Mouse (Mus musculus): ENCODE data around the gene Gm21304.
"Not testable (repeated sequence)": the region's sequence is repeated elsewhere in the genome, so short reads cannot be mapped to it uniquely, and the experiment has no call there.

GRCm38 (mm10) chr10:104159706-104160105 is 8.6 kb upstream of the Gm21304 start, which contains the start of gene Gm8764:
- TF ChIP-seq POLR2A (IDR thresholded peaks at IDR 0.05; ENCODE audit: borderline replicate concordance, extremely low read depth, low read depth, low read length); CTCF (IDR thresholded peaks at IDR 0.05; ENCODE audit: insufficient read depth, low read length): not testable (repeated sequence)
